Mouse (Mus musculus) ES-E14 (cell line): ENCODE measurements around the gene Nub1.

Experiments
- CHD2 ChIP-seq: IDR thresholded peaks from 2 replicates; pipeline ENCODE4 v1.6.1; 2014; ENCODE audit warnings: mild to moderate bottlenecking, low read depth, low read length, inconsistent platforms
- HCFC1 ChIP-seq: IDR thresholded peaks from 2 replicates; pipeline ENCODE4 v1.6.1; 2012; ENCODE audit warnings: low read length, inconsistent platforms, borderline replicate concordance; ENCODE audit not compliant: insufficient read depth
- MAFK ChIP-seq: IDR thresholded peaks from 2 replicates; pipeline ENCODE4 v1.6.1; 2014; ENCODE audit warnings: mild to moderate bottlenecking, low read depth, low read length, inconsistent platforms; ENCODE audit not compliant: insufficient read depth
- ZC3H11A ChIP-seq: IDR thresholded peaks from 2 replicates; pipeline ENCODE4 v1.6.1; 2012; ENCODE audit warnings: low read depth, mild to moderate bottlenecking, inconsistent platforms, low read length, borderline replicate concordance
- ZNF384 ChIP-seq: IDR thresholded peaks from 2 replicates; pipeline ENCODE4 v1.6.1; 2012; ENCODE audit warnings: low read depth, low read length, inconsistent platforms

- no peak for TF ChIP-seq ZC3H11A
- TF ChIP-seq ZNF384: no peak
- TF ChIP-seq HCFC1: no peak
- TF ChIP-seq CHD2: no peak
- no peak for TF ChIP-seq MAFK
These were observed 71.6 kb downstream of the Nub1 start for GRCm38 (mm10) chr5:24756931-24757330.
